Mouse (Mus musculus) monocyte, adult 5-6 weeks (primary cell): ENCODE data around the gene Olfr319. TPM values are rescaled to one million over a fixed set of nuclear protein-coding genes. Genes with fewer than 3 reads are reported as not detected.
"Not testable (repeated sequence)": the region's sequence is repeated elsewhere in the genome, so short reads cannot be mapped to it uniquely, and the experiment has no call there.

Source experiments
- ATAC-seq: fragments of 153-309, 156-312 bp; replicated peaks from 2 replicates; pipeline ENCODE4 v1.8.0; 2017; ENCODE audit warnings: mild to moderate bottlenecking; ENCODE audit not compliant: low TSS enrichment, insufficient number of reproducible peaks, severe bottlenecking, poor library complexity, low FRiP score
- total RNA-seq: library from RNA; stranded (forward); fragments of 200-1000, 200-491, 200-594 nt; gene quantifications from 3 replicates; pipeline ENCODE4 v1.2.3, GENCODE M21; 2017

Olfr319 gene
- total RNA-seq: not detected in 3 replicates

GRCm38 (mm10) chr11:58698862-58699261 lies at the start of gene Olfr319:
Gene Olfr319, plus strand, starts transcription at chr11:58699162.
- ATAC-seq: no peak

GRCm38 (mm10) chr11:58655151-58655550 lies 43.8 kb upstream of the Olfr319 start:
- no peak for ATAC-seq

GRCm38 (mm10) chr11:58658596-58658995 lies 40.4 kb upstream of the Olfr319 start, which contains the start of gene Olfr322:
Gene Olfr322, plus strand, starts transcription at chr11:58658782.
- no peak for ATAC-seq

- ATAC-seq: no peak
Observed at GRCm38 (mm10) chr11:58669252-58669651, 29.7 kb upstream of the Olfr319 start.

- ATAC-seq: no peak
Observed at GRCm38 (mm10) chr11:58671825-58672224, 27.1 kb upstream of the Olfr319 start.

GRCm38 (mm10) chr11:58680799-58681198 lies 18.2 kb upstream of the Olfr319 start, which contains the start of gene Olfr320:
Gene Olfr320, plus strand, starts transcription at chr11:58681099.
- ATAC-seq: no peak

GRCm38 (mm10) chr11:58709086-58709485 lies 10.1 kb downstream of the Olfr319 start:
- no peak for ATAC-seq

GRCm38 (mm10) chr11:58717723-58718122 lies 18.8 kb downstream of the Olfr319 start:
- ATAC-seq: not testable (repeated sequence)

- ATAC-seq: no peak
Observed at GRCm38 (mm10) chr11:58719701-58720100, 20.7 kb downstream of the Olfr319 start.

- ATAC-seq: no peak
Observed at GRCm38 (mm10) chr11:58723914-58724313, 25.0 kb downstream of the Olfr319 start, which contains the start of gene Olfr318. Gene Olfr318, minus strand, starts transcription at chr11:58724014.

- not testable (repeated sequence) for ATAC-seq
Observed at GRCm38 (mm10) chr11:58727896-58728650, 29.1 kb downstream of the Olfr319 start.

- ATAC-seq: no peak
Observed at GRCm38 (mm10) chr11:58733372-58733771, 34.4 kb downstream of the Olfr319 start.

GRCm38 (mm10) chr11:58738792-58739262 lies 39.9 kb downstream of the Olfr319 start, which contains the start of gene Olfr317:
Gene Olfr317, minus strand, starts transcription at chr11:58739212.
- ATAC-seq: no peak

GRCm38 (mm10) chr11:58751096-58751495 lies 52.1 kb downstream of the Olfr319 start:
- not testable (repeated sequence) for ATAC-seq

- no peak for ATAC-seq
Observed at GRCm38 (mm10) chr11:58752434-58752833, 53.5 kb downstream of the Olfr319 start, which contains the start of gene Olfr316. Gene Olfr316, plus strand, starts transcription at chr11:58752734.

Other genes with a start within 250 kb of the Olfr319 start
- gene Lypd9, start 246.2 kb upstream of the Olfr319 start, total RNA-seq: not detected in 3 replicates
- not detected in 3 replicates for gene Olfr30, start 236.9 kb upstream of the Olfr319 start, total RNA-seq
- not detected in 3 replicates for gene Olfr332, start 206.6 kb upstream of the Olfr319 start, total RNA-seq
- gene Olfr331, start 196.6 kb upstream of the Olfr319 start, total RNA-seq: not detected in 3 replicates
- gene Olfr330, start 164.3 kb upstream of the Olfr319 start, total RNA-seq: not detected in 3 replicates
- gene Olfr329-ps, start 152.7 kb upstream of the Olfr319 start, total RNA-seq: not detected in 3 replicates
- gene Olfr328, start 143.5 kb upstream of the Olfr319 start, total RNA-seq: 0.43 TPM in 1 of 3 replicates, not detected in the others
- not detected in 3 replicates for gene Olfr224, start 128.6 kb upstream of the Olfr319 start, total RNA-seq
- not detected in 3 replicates for gene Olfr325, start 121.4 kb upstream of the Olfr319 start, total RNA-seq
- not detected in 3 replicates for gene Olfr324, start 104.0 kb upstream of the Olfr319 start, total RNA-seq
- not detected in 3 replicates for gene 2210407C18Rik, start 83.1 kb upstream of the Olfr319 start, total RNA-seq
- gene Olfr323, start 68.7 kb upstream of the Olfr319 start, total RNA-seq: not detected in 3 replicates
- not detected in 3 replicates for gene Trim58, start 58.7 kb upstream of the Olfr319 start, total RNA-seq
- gene Olfr322, start 40.4 kb upstream of the Olfr319 start, total RNA-seq: not detected in 3 replicates
- gene Olfr320, start 18.1 kb upstream of the Olfr319 start, total RNA-seq: not detected in 3 replicates
- gene Olfr318, start 24.9 kb downstream of the Olfr319 start, total RNA-seq: not detected in 3 replicates
- not detected in 3 replicates for gene Olfr317, start 40.0 kb downstream of the Olfr319 start, total RNA-seq
- gene Olfr316, start 53.6 kb downstream of the Olfr319 start, total RNA-seq: not detected in 3 replicates
- gene Olfr315, start 74.0 kb downstream of the Olfr319 start, total RNA-seq: not detected in 3 replicates
- gene Olfr314, start 83.8 kb downstream of the Olfr319 start, total RNA-seq: not detected in 3 replicates
- not detected in 3 replicates for gene Fam183b, start 102.8 kb downstream of the Olfr319 start, total RNA-seq
- not detected in 3 replicates for gene Olfr313, start 115.8 kb downstream of the Olfr319 start, total RNA-seq
- gene Olfr312, start 130.1 kb downstream of the Olfr319 start, total RNA-seq: not detected in 3 replicates
- gene Olfr311, start 140.1 kb downstream of the Olfr319 start, total RNA-seq: not detected in 3 replicates
- 4.3 to 16.7 TPM (median 6.6 TPM) in 3 replicates for gene Gm12258, start 148.0 kb downstream of the Olfr319 start, total RNA-seq
- gene 2810021J22Rik, start 168.1 kb downstream of the Olfr319 start, total RNA-seq: 3.4 to 10.0 TPM (median 3.9 TPM) in 3 replicates
- 9.4 to 12.8 TPM (median 10.7 TPM) in 3 replicates for gene Zfp39, start 205.1 kb downstream of the Olfr319 start, total RNA-seq
- gene Btnl10, start 218.7 kb downstream of the Olfr319 start, total RNA-seq: not detected in 3 replicates
- 42.2 to 79.7 TPM (median 47.8 TPM) in 3 replicates for gene Rnf187, start 239.8 kb downstream of the Olfr319 start, total RNA-seq
- 1.7 TPM in 2 of 3 replicates, not detected in the other for gene Hist3h2ba, start 249.8 kb downstream of the Olfr319 start, total RNA-seq